Mouse (Mus musculus) G1E (cell line): ENCODE results near the gene Bglap2. TPM values are rescaled to one million over a fixed set of nuclear protein-coding genes. Genes with fewer than 3 reads are reported as not detected.

Experiments used
- ATAC-seq: 2 replicates; pipeline ENCODE4 v1.8.0; 2016; ENCODE audit warnings: mild to moderate bottlenecking; ENCODE audit not compliant: insufficient number of reproducible peaks, poor library complexity, low FRiP score, severe bottlenecking; ENCODE audit errors: extremely low read depth
- DNase-seq: peaks from one replicate; pipeline ENCODE4 v3.0.0; 2012; ENCODE audit warnings: low spot score
- H3K27me3 ChIP-seq: 2 replicates; pipeline ENCODE4 v1.6.1; 2012; ENCODE audit warnings: mild to moderate bottlenecking, low read length, inconsistent platforms; ENCODE audit not compliant: insufficient read depth
- H3K36me3 ChIP-seq: replicated peaks from 2 replicates; pipeline ENCODE3; 2012; ENCODE audit warnings: mild to moderate bottlenecking, inconsistent platforms
- H3K4me1 ChIP-seq: 2 replicates; pipeline ENCODE4 v1.6.1; 2012; ENCODE audit warnings: low read depth, low read length, inconsistent platforms, mixed read lengths; ENCODE audit not compliant: insufficient read depth
- H3K4me3 ChIP-seq: 2 replicates; pipeline ENCODE4 v1.5.1; 2012; ENCODE audit warnings: low read depth, mild to moderate bottlenecking, inconsistent platforms, low read length, moderate library complexity, mixed read lengths
- H3K9me3 ChIP-seq: replicated peaks from 2 replicates; pipeline ENCODE4 v1.6.1; 2012; ENCODE audit warnings: inconsistent platforms
- CTCF ChIP-seq: IDR thresholded peaks from 2 replicates; pipeline ENCODE4 v1.5.1; 2012; ENCODE audit warnings: low read depth, low read length, inconsistent platforms, mixed read lengths
- GATA1 ChIP-seq: IDR thresholded peaks from 2 replicates; pipeline ENCODE4 v1.6.1; 2012; ENCODE audit warnings: borderline replicate concordance, low read length, inconsistent platforms, mixed read lengths
- GATA2 ChIP-seq: IDR thresholded peaks from 2 replicates; pipeline ENCODE4 v1.6.1; 2012; ENCODE audit warnings: low read depth, low read length, inconsistent platforms, borderline replicate concordance
- POLR2AphosphoS5 ChIP-seq: IDR thresholded peaks from 2 replicates; pipeline ENCODE4 v1.6.1; 2012; ENCODE audit warnings: low read depth, low read length, inconsistent platforms; ENCODE audit not compliant: insufficient replicate concordance
- TAL1 ChIP-seq: conservative IDR thresholded peaks from 2 replicates; pipeline ENCODE4 v1.6.1; 2012; ENCODE audit warnings: low read depth, low read length, inconsistent platforms, mixed read lengths
- polyA plus RNA-seq: library from polyadenylated mRNA; stranded (reverse); fragments of >175 nt; gene quantifications from 2 replicates; pipeline ENCODE4 v1.2.3, GENCODE M21; 2012
- total RNA-seq, 2 experiments: library from RNA; stranded (forward) in 1 of 2; stranded (reverse) in 1 of 2; fragments of 200-1000 nt in 1 of 2; fragments of >200 nt in 1 of 2; fragmentation: Nextera tagmentation in 1 of 2; gene quantifications; 2 replicates each; pipeline ENCODE4 v1.2.3; 2014 to 2017

Bglap2 gene
- total and polyA plus RNA-seq, 3 experiments, result not detected

DNA sequence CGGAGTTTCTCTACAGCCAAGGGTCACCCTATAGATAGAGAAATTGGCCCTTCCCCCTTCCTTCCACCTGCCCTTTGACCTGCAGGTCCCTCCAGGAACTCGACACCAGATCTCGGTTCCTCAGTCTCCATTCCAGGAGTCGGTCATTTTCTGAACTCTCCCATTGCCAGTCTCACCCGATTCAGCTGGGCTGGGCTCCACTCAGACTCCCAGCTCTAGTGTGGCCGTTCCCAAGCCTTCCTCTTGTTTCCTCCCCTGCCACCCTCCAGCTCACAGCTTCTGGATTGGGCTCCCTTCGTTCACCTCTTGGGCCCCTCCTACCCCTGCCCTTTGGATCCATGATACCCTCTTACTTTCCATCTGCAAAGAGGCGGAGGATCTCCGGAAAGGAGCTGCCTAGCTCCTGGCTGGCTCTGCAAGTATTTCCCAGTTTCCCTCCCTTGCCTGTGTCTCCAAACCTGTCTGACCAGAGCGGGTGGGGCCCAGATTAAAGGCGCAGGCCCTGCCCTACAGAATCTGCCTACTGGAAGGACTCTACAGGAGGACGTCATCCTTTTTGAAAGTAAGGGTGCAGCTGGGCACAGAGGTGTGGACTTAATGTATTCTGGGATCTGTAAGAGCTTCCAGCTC lies 44.4 kb downstream of the Bglap2 start:
- Histone ChIP-seq H3K4me3 (peak overlapping the region; percentile 4; the same call in 1 of the 2 replicates), H3K4me1 (peaks cover 44% of the 10 kb centered on the region), H3K27me3 (no peaks in the 10 kb centered on the region), H3K36me3 (peaks cover 51% of the 10 kb centered on the region), H3K9me3 (no peaks in the 10 kb centered on the region)
- ATAC-seq (no peak), DNase-seq (peak; percentile 25)
- TF ChIP-seq GATA2 (no peak), GATA1 (no peak), CTCF (no peak), TAL1 (no peak), POLR2AphosphoS5 (no peak)

DNA sequence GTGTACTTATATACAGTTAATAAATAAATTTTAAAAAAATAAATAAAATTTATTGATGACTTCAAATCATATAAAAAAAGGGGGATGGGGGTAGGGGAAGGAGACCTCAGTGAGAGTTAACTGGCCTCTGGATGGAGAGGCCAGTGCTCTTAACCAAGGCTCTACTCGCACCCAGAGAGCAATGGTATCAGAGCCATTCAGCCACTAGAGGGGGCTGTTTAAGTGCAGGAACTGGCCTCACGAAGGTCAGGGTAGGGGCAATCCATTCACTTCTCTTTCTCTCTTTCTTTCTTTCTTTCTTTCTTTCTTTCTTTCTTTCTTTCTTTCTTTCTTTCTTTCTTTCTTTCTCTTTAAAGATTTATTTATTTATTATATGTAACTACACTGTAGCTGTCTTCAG lies 47.2 kb downstream of the Bglap2 start:
- ATAC-seq (no peak), DNase-seq (peak; percentile 62)
- Histone ChIP-seq H3K27me3 (no peaks in the 10 kb centered on the region), H3K9me3 (no peaks in the 10 kb centered on the region), H3K36me3 (peaks cover 68% of the 10 kb centered on the region), H3K4me3 (no peak overlapping the region), H3K4me1 (peaks cover 37% of the 10 kb centered on the region)
- TF ChIP-seq TAL1 (no peak), POLR2AphosphoS5 (no peak), CTCF (peak; percentile 38), GATA2 (no peak)

DNA sequence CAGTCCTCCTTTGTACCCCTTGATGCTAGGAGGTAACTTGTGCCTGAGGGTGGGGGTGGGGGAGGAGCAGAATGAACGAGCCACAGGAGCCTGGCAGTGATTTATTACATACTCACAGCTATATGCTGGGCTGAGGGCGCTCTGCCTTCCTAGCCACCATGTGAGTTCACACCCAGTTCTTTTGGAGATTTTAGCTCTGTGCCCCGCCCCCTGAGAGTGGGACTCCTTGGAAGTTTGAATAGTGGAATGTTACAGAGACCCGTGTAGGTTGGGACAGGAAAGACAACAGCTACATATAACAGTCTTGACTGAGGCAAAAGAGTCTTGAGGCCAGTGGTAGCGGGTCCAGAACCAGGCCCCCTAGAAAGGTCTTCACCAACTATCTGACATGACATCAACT lies 49.5 kb downstream of the Bglap2 start:
- H3K27me3 ChIP-seq, result no peaks in the 10 kb centered on the region
- no peak for TF ChIP-seq TAL1
- no peak for TF ChIP-seq GATA2
- no peak for TF ChIP-seq POLR2AphosphoS5
- TF ChIP-seq GATA1, result no peak
- no peak for TF ChIP-seq CTCF
- H3K4me1 ChIP-seq, result peaks cover 41% of the 10 kb centered on the region
- no peak overlapping the region for H3K4me3 ChIP-seq
- no peaks in the 10 kb centered on the region for H3K9me3 ChIP-seq
- H3K36me3 ChIP-seq, result peaks cover 72% of the 10 kb centered on the region
- DNase-seq (no peak), ATAC-seq (no peak)

Other genes with a start within 250 kb of the Bglap2 start
Only the 20 nearest of the 21 such genes appear.
- not detected in 2 replicates for gene Rhbg, start 124.0 kb downstream of the Bglap2 start, total RNA-seq (2014; fragmentation: Nextera tagmentation)
- gene Rhbg, start 124.0 kb downstream of the Bglap2 start, total RNA-seq (2017), result not detected in 2 replicates
- gene Rhbg, start 124.0 kb downstream of the Bglap2 start, polyA plus RNA-seq, result not detected in 2 replicates
- gene Gm38392, start 91.5 kb downstream of the Bglap2 start, total RNA-seq (2014; fragmentation: Nextera tagmentation), result not detected in 2 replicates
- gene Gm38392, start 91.5 kb downstream of the Bglap2 start, total RNA-seq (2017), result not detected in 2 replicates
- gene Gm38392, start 91.5 kb downstream of the Bglap2 start, polyA plus RNA-seq, result not detected in 2 replicates
- 11.5 and 17.6 TPM in 2 replicates for gene Tsacc, start 81.7 kb downstream of the Bglap2 start, total RNA-seq (2014; fragmentation: Nextera tagmentation)
- 6.3 and 13.9 TPM in 2 replicates for gene Tsacc, start 81.7 kb downstream of the Bglap2 start, total RNA-seq (2017)
- 0.74 and 1.1 TPM in 2 replicates for gene Tsacc, start 81.7 kb downstream of the Bglap2 start, polyA plus RNA-seq
- 213 and 234 TPM in 2 replicates for gene Cct3, start 81.6 kb downstream of the Bglap2 start, total RNA-seq (2014; fragmentation: Nextera tagmentation)
- gene Cct3, start 81.6 kb downstream of the Bglap2 start, total RNA-seq (2017), result 292 and 314 TPM in 2 replicates
- gene Cct3, start 81.6 kb downstream of the Bglap2 start, polyA plus RNA-seq, result 27.9 and 28.7 TPM in 2 replicates
- 119 and 123 TPM in 2 replicates for gene Glmp, start 53.7 kb downstream of the Bglap2 start, total RNA-seq (2014; fragmentation: Nextera tagmentation)
- gene Glmp, start 53.7 kb downstream of the Bglap2 start, total RNA-seq (2017), result 65.7 and 89.1 TPM in 2 replicates
- 31.4 and 67.5 TPM in 2 replicates for gene Glmp, start 53.7 kb downstream of the Bglap2 start, polyA plus RNA-seq
- gene Tmem79, start 42.6 kb downstream of the Bglap2 start, total RNA-seq (2014; fragmentation: Nextera tagmentation), result 3.8 and 8.1 TPM in 2 replicates
- 1.1 and 1.6 TPM in 2 replicates for gene Tmem79, start 42.6 kb downstream of the Bglap2 start, total RNA-seq (2017)
- 1.3 and 2.7 TPM in 2 replicates for gene Tmem79, start 42.6 kb downstream of the Bglap2 start, polyA plus RNA-seq
- 47.5 and 59.3 TPM in 2 replicates for gene Smg5, start 42.4 kb downstream of the Bglap2 start, total RNA-seq (2014; fragmentation: Nextera tagmentation)
- gene Smg5, start 42.4 kb downstream of the Bglap2 start, total RNA-seq (2017), result 53.9 and 57.6 TPM in 2 replicates
- gene Smg5, start 42.4 kb downstream of the Bglap2 start, polyA plus RNA-seq, result 56.8 and 78.5 TPM in 2 replicates
- gene Paqr6, start 14.1 kb downstream of the Bglap2 start, total RNA-seq (2014; fragmentation: Nextera tagmentation), result not detected in 2 replicates
- gene Paqr6, start 14.1 kb downstream of the Bglap2 start, total RNA-seq (2017), result 0.12 and 0.38 TPM in 2 replicates
- not detected in 2 replicates for gene Paqr6, start 14.1 kb downstream of the Bglap2 start, polyA plus RNA-seq
- gene Bglap3, start 6.0 kb downstream of the Bglap2 start, total RNA-seq (2014; fragmentation: Nextera tagmentation), result not detected in 2 replicates
- gene Bglap3, start 6.0 kb downstream of the Bglap2 start, total RNA-seq (2017), result 0.16 and 0.17 TPM in 2 replicates
- gene Bglap3, start 6.0 kb downstream of the Bglap2 start, polyA plus RNA-seq, result not detected in 2 replicates
- not detected in 2 replicates for gene Bglap, start 5.8 kb upstream of the Bglap2 start, total RNA-seq (2014; fragmentation: Nextera tagmentation)
- not detected in 2 replicates for gene Bglap, start 5.8 kb upstream of the Bglap2 start, total RNA-seq (2017)
- gene Bglap, start 5.8 kb upstream of the Bglap2 start, polyA plus RNA-seq, result not detected in 2 replicates
- 273 and 301 TPM in 2 replicates for gene Pmf1, start 31.6 kb upstream of the Bglap2 start, total RNA-seq (2014; fragmentation: Nextera tagmentation)
- gene Pmf1, start 31.6 kb upstream of the Bglap2 start, total RNA-seq (2017), result 110 and 117 TPM in 2 replicates
- gene Pmf1, start 31.6 kb upstream of the Bglap2 start, polyA plus RNA-seq, result 254 and 283 TPM in 2 replicates
- 62.0 and 62.3 TPM in 2 replicates for gene Slc25a44, start 46.4 kb upstream of the Bglap2 start, total RNA-seq (2014; fragmentation: Nextera tagmentation)
- 50.3 and 50.9 TPM in 2 replicates for gene Slc25a44, start 46.4 kb upstream of the Bglap2 start, total RNA-seq (2017)
- gene Slc25a44, start 46.4 kb upstream of the Bglap2 start, polyA plus RNA-seq, result 17.4 and 23.0 TPM in 2 replicates
- gene Sema4a, start 82.5 kb upstream of the Bglap2 start, total RNA-seq (2014; fragmentation: Nextera tagmentation), result 1.1 TPM in 1 of 2 replicates, not detected in the other
- gene Sema4a, start 82.5 kb upstream of the Bglap2 start, total RNA-seq (2017), result 0.23 and 0.66 TPM in 2 replicates
- gene Sema4a, start 82.5 kb upstream of the Bglap2 start, polyA plus RNA-seq, result 1.3 and 1.7 TPM in 2 replicates
- 69.3 and 72.1 TPM in 2 replicates for gene Lmna, start 131.3 kb upstream of the Bglap2 start, total RNA-seq (2014; fragmentation: Nextera tagmentation)
- gene Lmna, start 131.3 kb upstream of the Bglap2 start, total RNA-seq (2017), result 96.4 and 98.2 TPM in 2 replicates
- gene Lmna, start 131.3 kb upstream of the Bglap2 start, polyA plus RNA-seq, result 336 and 381 TPM in 2 replicates
- gene Mex3a, start 153.7 kb upstream of the Bglap2 start, total RNA-seq (2014; fragmentation: Nextera tagmentation), result 6.2 and 8.2 TPM in 2 replicates
- gene Mex3a, start 153.7 kb upstream of the Bglap2 start, total RNA-seq (2017), result 1.7 and 2.0 TPM in 2 replicates
- gene Mex3a, start 153.7 kb upstream of the Bglap2 start, polyA plus RNA-seq, result 9.0 and 9.6 TPM in 2 replicates
- gene Rab25, start 169.6 kb upstream of the Bglap2 start, total RNA-seq (2014; fragmentation: Nextera tagmentation), result 1.6 and 4.5 TPM in 2 replicates
- 0.35 TPM in 1 of 2 replicates, not detected in the other for gene Rab25, start 169.6 kb upstream of the Bglap2 start, total RNA-seq (2017)
- gene Rab25, start 169.6 kb upstream of the Bglap2 start, polyA plus RNA-seq, result 0.67 and 0.88 TPM in 2 replicates
- gene Lamtor2, start 174.4 kb upstream of the Bglap2 start, total RNA-seq (2014; fragmentation: Nextera tagmentation), result 44.7 and 64.5 TPM in 2 replicates
- 97.5 and 98.0 TPM in 2 replicates for gene Lamtor2, start 174.4 kb upstream of the Bglap2 start, total RNA-seq (2017)
- gene Lamtor2, start 174.4 kb upstream of the Bglap2 start, polyA plus RNA-seq, result 96.1 and 182 TPM in 2 replicates
- gene Ubqln4, start 175.1 kb upstream of the Bglap2 start, total RNA-seq (2014; fragmentation: Nextera tagmentation), result 63.4 and 67.4 TPM in 2 replicates
- 39.6 and 40.6 TPM in 2 replicates for gene Ubqln4, start 175.1 kb upstream of the Bglap2 start, total RNA-seq (2017)
- 73.7 and 81.2 TPM in 2 replicates for gene Ubqln4, start 175.1 kb upstream of the Bglap2 start, polyA plus RNA-seq
- gene Ssr2, start 197.2 kb upstream of the Bglap2 start, total RNA-seq (2014; fragmentation: Nextera tagmentation), result 269 and 289 TPM in 2 replicates
- 132 and 134 TPM in 2 replicates for gene Ssr2, start 197.2 kb upstream of the Bglap2 start, total RNA-seq (2017)
- gene Ssr2, start 197.2 kb upstream of the Bglap2 start, polyA plus RNA-seq, result 123 and 280 TPM in 2 replicates
- 170 and 181 TPM in 2 replicates for gene Arhgef2, start 227.3 kb upstream of the Bglap2 start, total RNA-seq (2014; fragmentation: Nextera tagmentation)
- gene Arhgef2, start 227.3 kb upstream of the Bglap2 start, total RNA-seq (2017), result 64.2 and 66.2 TPM in 2 replicates
- gene Arhgef2, start 227.3 kb upstream of the Bglap2 start, polyA plus RNA-seq, result 277 and 291 TPM in 2 replicates